Mouse (Mus musculus): ENCODE data around the gene Map3k4. TPM values are rescaled to one million over a fixed set of nuclear protein-coding genes. Genes with fewer than 3 reads are reported as not detected.

Gene Map3k4
- polyA plus RNA-seq, 1 experiment from 2014 or later: 63.0 TPM

- WGBS: 67% methylated on average over 5 of the region's 5 CpGs
- no peak for ATAC-seq (ENCODE audit: insufficient number of reproducible peaks, insufficient read depth, low FRiP score, low TSS enrichment, low read depth)
- H3K4me2 ChIP-seq: no peak overlapping the region
- H3K9me3 ChIP-seq: no peaks in the 10 kb centered on the region
- H3K9ac ChIP-seq (replicated peaks): no peak overlapping the region
- H3K36me3 ChIP-seq: peaks cover 63% of the 10 kb centered on the region
- H3K27me3 ChIP-seq: no peaks in the 10 kb centered on the region
- H3K4me3 ChIP-seq (replicated peaks): no peak overlapping the region
- H3K4me1 ChIP-seq (replicated peaks): peaks cover 8% of the 10 kb centered on the region; the same call in 1 of the 2 replicates
- no peak overlapping the region for H3K27ac ChIP-seq
These were observed 94.9 kb downstream of the Map3k4 start for GRCm38 (mm10) chr17:12223682-12224081.

- H3K36me3 ChIP-seq: peaks cover 63% of the 10 kb centered on the region
- WGBS: 52% methylated on average over 6 of the region's 6 CpGs
- H3K4me3 ChIP-seq (replicated peaks): no peak overlapping the region
- no peaks in the 10 kb centered on the region for H3K27me3 ChIP-seq
- no peak overlapping the region for H3K27ac ChIP-seq
- no peak overlapping the region for H3K4me2 ChIP-seq
- H3K9ac ChIP-seq (replicated peaks): no peak overlapping the region
- ATAC-seq (ENCODE audit: insufficient number of reproducible peaks, insufficient read depth, low FRiP score, low TSS enrichment, low read depth): no peak
- peaks cover 8% of the 10 kb centered on the region; the same call in 1 of the 2 replicates for H3K4me1 ChIP-seq (replicated peaks)
- no peaks in the 10 kb centered on the region for H3K9me3 ChIP-seq
These were observed 96.7 kb downstream of the Map3k4 start for GRCm38 (mm10) chr17:12221926-12222325.

- Histone ChIP-seq H3K36me3 (peaks cover 98% of the 10 kb centered on the region), H3K27ac (no peak overlapping the region), H3K4me2 (no peak overlapping the region), H3K9me3 (no peaks in the 10 kb centered on the region), H3K9ac (replicated peaks) (no peak overlapping the region), H3K4me3 (replicated peaks) (no peak overlapping the region), H3K27me3 (no peaks in the 10 kb centered on the region), H3K4me1 (replicated peaks) (no peaks in the 10 kb centered on the region)
- WGBS: 80% methylated on average over 6 of the region's 6 CpGs
- no peak for ATAC-seq (ENCODE audit: insufficient number of reproducible peaks, insufficient read depth, low FRiP score, low TSS enrichment, low read depth)
These were observed 102.4 kb downstream of the Map3k4 start for GRCm38 (mm10) chr17:12216224-12216623.

GRCm38 (mm10) chr17:12213430-12213829 is 105.2 kb downstream of the Map3k4 start:
- peaks cover 77% of the 10 kb centered on the region for H3K36me3 ChIP-seq
- no peak overlapping the region for H3K4me2 ChIP-seq
- H3K9me3 ChIP-seq: no peaks in the 10 kb centered on the region
- H3K4me3 ChIP-seq (replicated peaks): no peak overlapping the region
- H3K9ac ChIP-seq (replicated peaks): no peak overlapping the region
- H3K27me3 ChIP-seq: no peaks in the 10 kb centered on the region
- H3K27ac ChIP-seq: no peak overlapping the region
- no peak for ATAC-seq (ENCODE audit: insufficient number of reproducible peaks, insufficient read depth, low FRiP score, low TSS enrichment, low read depth)
- 89% methylated on average over 8 of the region's 8 CpGs for WGBS
- 0 out of 2 replicates have a peak, but pooled peaks cover 1% of the 10 kb centered on the region for H3K4me1 ChIP-seq (replicated peaks)

GRCm38 (mm10) chr17:12212341-12212740 is 106.3 kb downstream of the Map3k4 start:
- H3K9ac ChIP-seq (replicated peaks): no peak overlapping the region
- ATAC-seq (ENCODE audit: insufficient number of reproducible peaks, insufficient read depth, low FRiP score, low TSS enrichment, low read depth): no peak
- H3K27me3 ChIP-seq: no peaks in the 10 kb centered on the region
- H3K27ac ChIP-seq: no peak overlapping the region
- no peak overlapping the region for H3K4me3 ChIP-seq (replicated peaks)
- 90% methylated on average over 6 of the region's 6 CpGs for WGBS
- peaks cover 12% of the 10 kb centered on the region for H3K4me1 ChIP-seq (replicated peaks)
- H3K4me2 ChIP-seq: no peak overlapping the region
- H3K36me3 ChIP-seq: peaks cover 66% of the 10 kb centered on the region
- H3K9me3 ChIP-seq: no peaks in the 10 kb centered on the region

GRCm38 (mm10) chr17:12211890-12212289 is 106.7 kb downstream of the Map3k4 start:
- ATAC-seq (ENCODE audit: insufficient number of reproducible peaks, insufficient read depth, low FRiP score, low TSS enrichment, low read depth): no peak

GRCm38 (mm10) chr17:12210544-12211132 is 108.0 kb downstream of the Map3k4 start:
- H3K4me3 ChIP-seq (replicated peaks): no peak overlapping the region
- no peak overlapping the region for H3K9ac ChIP-seq (replicated peaks)
- H3K4me2 ChIP-seq: no peak overlapping the region
- H3K27ac ChIP-seq: no peak overlapping the region
- H3K4me1 ChIP-seq (replicated peaks): peaks cover 28% of the 10 kb centered on the region
- H3K36me3 ChIP-seq: peaks cover 49% of the 10 kb centered on the region
- H3K9me3 ChIP-seq: no peaks in the 10 kb centered on the region
- no peaks in the 10 kb centered on the region for H3K27me3 ChIP-seq
- 36% methylated on average over 8 of the region's 8 CpGs for WGBS
- ATAC-seq (ENCODE audit: insufficient number of reproducible peaks, insufficient read depth, low FRiP score, low TSS enrichment, low read depth): no peak

More at GRCm38 (mm10) chr17:12211890-12212289, 106.7 kb downstream of the Map3k4 start:
- Histone ChIP-seq H3K36me3 (peaks cover 62% of the 10 kb centered on the region), H3K9ac (replicated peaks) (no peak overlapping the region), H3K4me3 (replicated peaks) (no peak overlapping the region), H3K9me3 (no peaks in the 10 kb centered on the region), H3K4me1 (replicated peaks) (peaks cover 17% of the 10 kb centered on the region), H3K27me3 (no peaks in the 10 kb centered on the region), H3K4me2 (no peak overlapping the region), H3K27ac (no peak overlapping the region)
- 90% methylated on average over 11 of the region's 11 CpGs for WGBS

GRCm38 (mm10) chr17:12209481-12209880 is 109.1 kb downstream of the Map3k4 start:
- 87% methylated on average over 4 of the region's 4 CpGs for WGBS
- no peak overlapping the region for H3K27ac ChIP-seq

GRCm38 (mm10) chr17:12207022-12207548 is 111.5 kb downstream of the Map3k4 start:
- no peak overlapping the region for H3K4me2 ChIP-seq
- no peak for ATAC-seq (ENCODE audit: insufficient number of reproducible peaks, insufficient read depth, low FRiP score, low TSS enrichment, low read depth)
- H3K27me3 ChIP-seq: peaks cover 3% of the 10 kb centered on the region; the same call in 1 of the 2 replicates
- H3K4me1 ChIP-seq (replicated peaks): peaks cover 53% of the 10 kb centered on the region
- WGBS: 23% methylated on average over 1 of the region's 1 CpGs
- H3K9ac ChIP-seq (replicated peaks): no peak overlapping the region
- no peaks in the 10 kb centered on the region for H3K9me3 ChIP-seq
- peak overlapping the region; percentile 58; the same call in 1 of the 2 replicates for H3K27ac ChIP-seq
- no peak overlapping the region for H3K4me3 ChIP-seq (replicated peaks)
- H3K36me3 ChIP-seq: peaks cover 15% of the 10 kb centered on the region

More at GRCm38 (mm10) chr17:12209481-12209880, 109.1 kb downstream of the Map3k4 start:
- no peak overlapping the region for H3K4me2 ChIP-seq
- no peak overlapping the region for H3K4me3 ChIP-seq (replicated peaks)
- no peaks in the 10 kb centered on the region for H3K9me3 ChIP-seq
- ATAC-seq (ENCODE audit: insufficient number of reproducible peaks, insufficient read depth, low FRiP score, low TSS enrichment, low read depth): no peak
- no peaks in the 10 kb centered on the region for H3K27me3 ChIP-seq
- peaks cover 40% of the 10 kb centered on the region for H3K4me1 ChIP-seq (replicated peaks)
- H3K9ac ChIP-seq (replicated peaks): no peak overlapping the region
- peaks cover 38% of the 10 kb centered on the region for H3K36me3 ChIP-seq

GRCm38 (mm10) chr17:12206248-12206647 is 112.3 kb downstream of the Map3k4 start:
- Histone ChIP-seq H3K27ac (peak overlapping the region; percentile 62; the same call in 1 of the 2 replicates), H3K9me3 (no peaks in the 10 kb centered on the region), H3K4me2 (no peak overlapping the region), H3K27me3 (peaks cover 3% of the 10 kb centered on the region; the same call in 1 of the 2 replicates), H3K4me3 (replicated peaks) (no peak overlapping the region), H3K36me3 (peaks cover 7% of the 10 kb centered on the region), H3K9ac (replicated peaks) (no peak overlapping the region), H3K4me1 (replicated peaks) (peaks cover 53% of the 10 kb centered on the region)
- 75% methylated on average over 3 of the region's 3 CpGs for WGBS
- no peak for ATAC-seq (ENCODE audit: insufficient number of reproducible peaks, insufficient read depth, low FRiP score, low TSS enrichment, low read depth)

GRCm38 (mm10) chr17:12205694-12206075 is 112.9 kb downstream of the Map3k4 start:
- no peak overlapping the region for H3K9ac ChIP-seq (replicated peaks)
- no peaks in the 10 kb centered on the region for H3K9me3 ChIP-seq
- H3K4me1 ChIP-seq (replicated peaks): peaks cover 53% of the 10 kb centered on the region
- WGBS: 25% methylated on average over 4 of the region's 4 CpGs
- H3K27ac ChIP-seq: peak overlapping the region; percentile 62
- H3K4me2 ChIP-seq: 0 out of 2 replicates have a peak overlapping the region, but pooled peaks have one; percentile 1
- H3K4me3 ChIP-seq (replicated peaks): no peak overlapping the region
- 0 out of 2 replicates have a peak, but pooled peaks cover 3% of the 10 kb centered on the region for H3K36me3 ChIP-seq
- H3K27me3 ChIP-seq: peaks cover 3% of the 10 kb centered on the region; the same call in 1 of the 2 replicates
- ATAC-seq (ENCODE audit: insufficient number of reproducible peaks, insufficient read depth, low FRiP score, low TSS enrichment, low read depth): peak; percentile 14; the same call in 1 of the 2 replicates
